In the genomic region with DNA sequence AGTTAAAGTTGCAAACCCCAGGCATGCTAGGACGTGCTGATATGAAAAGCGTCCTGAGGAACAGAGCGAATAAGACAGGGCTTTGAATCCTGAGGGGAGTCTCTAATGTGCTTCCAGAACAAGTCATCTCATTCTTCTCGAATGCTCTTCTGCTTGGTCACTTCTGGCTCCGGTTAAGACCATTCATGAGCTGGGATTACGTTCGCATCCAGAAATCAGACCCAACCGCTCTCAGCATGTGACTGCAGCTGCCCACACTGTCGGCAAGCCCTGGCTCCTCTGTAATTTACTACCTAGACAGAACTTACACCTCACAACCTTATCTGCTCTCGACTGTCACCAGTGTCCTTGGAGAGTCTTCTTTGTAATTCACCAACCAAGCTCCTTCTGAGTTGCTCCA, we compare ENCODE assay signal across 16 mouse cellular contexts. TPM values are rescaled to one million over a fixed set of nuclear protein-coding genes. Genes with fewer than 3 reads are reported as not detected.
DNase-seq lines count a peak whose midpoint lies in the region.
"Had no signal": no experiment of that assay in that cellular context is flagged by ENCODE, and none has a peak within 500 bp of the region (broad histone marks: within the 10 kb centered on the region; RNA-seq: fewer than 3 reads in every experiment).

No protein-coding gene starts in this region.

- intact Hi-C loops in gastrocnemius, postnatal 14 days (cut with DNase I; ENCODE audit: low total_unique reads), result no loop called here

- peak; percentile 13 for DNase-seq in gastrocnemius, postnatal 14 days
- no peak for DNase-seq in gastrocnemius, postnatal 4 days (ENCODE audit: low spot score in 2 of 2)
- DNase-seq in Muller cell, postnatal 12 days (ENCODE audit: inconsistent ontology term), result peak; percentile 56
- peak; percentile 21 for DNase-seq in brain, adult 2 months (ENCODE audit: low read depth, low spot score)
- DNase-seq in ovary, postnatal 14 days (ENCODE audit: low spot score), result no peak
- no peak for DNase-seq in adrenal gland, postnatal 25 days
- DNase-seq: adrenal gland, adult 8-10 months; adrenal gland, postnatal 36 days; cerebellum, adult 11 months; cerebellum, adult 8-10 months; cerebellum, postnatal 10 days; cerebellum, postnatal 36 days; embryo, embryonic 11 days; heart, postnatal 4 days; kidney, adult 18-20 months had no signal

RNA-seq across cellular contexts. Expression of a gene that starts 29.8 kb away (rescaled TPM):
- 10 to 100 TPM; 33.4 to 38.0 TPM for total RNA-seq in gastrocnemius, postnatal 14 days (2021)
- total RNA-seq in gastrocnemius, postnatal 4 days (2021), result 10 to 100 TPM; 34.6 to 42.5 TPM
- total RNA-seq in adrenal gland, postnatal 25 days (2021), result 58.4 and 58.6 TPM in 2 replicates

RNA-seq across cellular contexts. Expression of a gene that starts 58.3 kb away (rescaled TPM):
- total RNA-seq in gastrocnemius, postnatal 14 days (2021), result 1 to 10 TPM; 3.8 to 4.2 TPM
- 10 to 100 TPM; 14.8 to 16.2 TPM for total RNA-seq in gastrocnemius, postnatal 4 days (2021)
- 0.43 TPM in 1 of 2 replicates, not detected in the other for total RNA-seq in adrenal gland, postnatal 25 days (2021)
- total RNA-seq: MEL had no signal

Comparison
In these comparisons a context has a peak if more than half of its experiments do, and no peak if none do; other contexts are left out.
1. DNase-seq: peak in gastrocnemius, postnatal 14 days (single experiment), Muller cell, postnatal 12 days (single experiment) and brain, adult 2 months (single experiment); none in gastrocnemius, postnatal 4 days (0 of 2), ovary, postnatal 14 days (single experiment) and adrenal gland, postnatal 25 days (single experiment).